Mouse (Mus musculus) liver, embryonic 14.5 days (tissue): ENCODE results near the gene Muc2.

Experiments
- CTCF ChIP-seq: IDR thresholded peaks from 2 replicates; pipeline ENCODE4 v1.5.1; 2016; ENCODE audit warnings: antibody characterized with exemption, low read depth, control low read depth
- EP300 ChIP-seq: IDR thresholded peaks from 2 replicates; pipeline ENCODE4 v1.6.1; 2016; ENCODE audit warnings: antibody characterized with exemption, low read depth

GRCm38 (mm10) chr7:141647083-141647482 is 43.1 kb upstream of the Muc2 start:
- TF ChIP-seq CTCF (no peak), EP300 (no peak)
